Mouse (Mus musculus) bone marrow macrophage, adult 2 months (primary cell): ENCODE data around the gene Gm49333.

Source experiments
- CTCF ChIP-seq: IDR thresholded peaks from 2 replicates; pipeline ENCODE4 v1.5.1; 2012; ENCODE audit warnings: low read depth, mild to moderate bottlenecking, low read length, moderate library complexity
- POLR2A ChIP-seq: IDR thresholded peaks from 2 replicates; pipeline ENCODE4 v1.6.1; 2012; ENCODE audit warnings: mild to moderate bottlenecking, low read depth, low read length, borderline replicate concordance

GRCm38 (mm10) chr16:20623211-20623610 lies 11.8 kb downstream of the Gm49333 start:
- no peak for TF ChIP-seq CTCF
- TF ChIP-seq POLR2A, result no peak
